Mouse (Mus musculus) CH12.LX (cell line): Measurements from ENCODE around the gene Ciz1. TPM values are rescaled to one million over a fixed set of nuclear protein-coding genes. Genes with fewer than 3 reads are reported as not detected.

Source experiments
- DNase-seq: peaks from one replicate; pipeline ENCODE4 v3.0.0-alpha.2; 2013; ENCODE audit errors: extremely low read depth
- H3K27ac ChIP-seq: 2 replicates; pipeline ENCODE4 v1.5.1; 2012; ENCODE audit warnings: low read depth, mild to moderate bottlenecking, control low read depth, moderate library complexity; ENCODE audit not compliant: insufficient read depth
- H3K27me3 ChIP-seq: replicated peaks from 2 replicates; pipeline ENCODE3; 2012; ENCODE audit warnings: inconsistent platforms
- H3K36me3 ChIP-seq, 2 experiments: replicated peaks in 1 of 2; 2 replicates each; pipeline versions ENCODE3 to v1.6.1; 2012; ENCODE audit warnings: inconsistent platforms in 1 of 2, low read length in 1 of 2, mild to moderate bottlenecking in 1 of 2, mixed read lengths in 1 of 2, moderate library complexity in 1 of 2; ENCODE audit not compliant: control insufficient read depth in 1 of 2, insufficient read depth in 1 of 2
- H3K4me1 ChIP-seq, 2 experiments: 2 replicates each; pipeline ENCODE4 v1.6.1; 2012; ENCODE audit warnings: inconsistent platforms in 1 of 2, moderate library complexity in 1 of 2; ENCODE audit not compliant: insufficient read depth in 2 of 2, control insufficient read depth in 1 of 2
- H3K4me2 ChIP-seq: 2 replicates; pipeline ENCODE4 v1.6.1; 2012; ENCODE audit warnings: low read depth, mild to moderate bottlenecking, control low read depth; ENCODE audit not compliant: poor library complexity, insufficient read depth, severe bottlenecking
- H3K4me3 ChIP-seq, 3 experiments: fragments of 150-350 bp in 1 of 3; sonication (generic) in 1 of 3; replicated peaks in 1 of 3; 2 replicates each; pipeline versions ENCODE3 to v1.5.1; 2011 to 2012; ENCODE audit warnings: low read depth in 2 of 3, low read length in 2 of 3, mild to moderate bottlenecking in 2 of 3, moderate library complexity in 2 of 3, control low read depth in 1 of 3, improper control_type of control experiment in 1 of 3, inconsistent platforms in 1 of 3, mixed read lengths in 1 of 3; ENCODE audit not compliant: poor library complexity in 1 of 3
- H3K79me2 ChIP-seq: replicated peaks from 2 replicates; pipeline ENCODE4 v1.6.1; 2012; ENCODE audit warnings: mild to moderate bottlenecking, moderate library complexity; ENCODE audit not compliant: control insufficient read depth, poor library complexity, insufficient read depth, severe bottlenecking; ENCODE audit errors: extremely low read depth
- H3K9ac ChIP-seq: 2 replicates; pipeline ENCODE4 v1.6.1; 2012; ENCODE audit warnings: low read depth, mild to moderate bottlenecking, control low read depth, moderate library complexity; ENCODE audit not compliant: insufficient read depth
- H3K9me3 ChIP-seq: replicated peaks from 2 replicates; pipeline ENCODE3; 2012; ENCODE audit warnings: low read length, inconsistent platforms, mixed read lengths
- BHLHE40 ChIP-seq: IDR thresholded peaks from 2 replicates; pipeline ENCODE4 v1.6.1; 2011; ENCODE audit warnings: mild to moderate bottlenecking, low read depth, low read length, improper control_type of control experiment
- CTCF ChIP-seq, 2 experiments: IDR thresholded peaks in 1 of 2; conservative IDR thresholded peaks in 1 of 2; 2 replicates each; pipeline ENCODE4 v1.5.1; 2011 to 2012; ENCODE audit warnings: low read depth in 2 of 2, low read length in 2 of 2, improper control_type of control experiment in 1 of 2, inconsistent platforms in 1 of 2, mild to moderate bottlenecking in 1 of 2, moderate library complexity in 1 of 2
- E2F4 ChIP-seq: IDR thresholded peaks from 2 replicates; pipeline ENCODE4 v1.6.1; 2011; ENCODE audit warnings: low read depth, low read length, improper control_type of control experiment; ENCODE audit not compliant: insufficient replicate concordance
- ELF1 ChIP-seq: IDR thresholded peaks from 2 replicates; pipeline ENCODE4 v1.6.1; 2014; ENCODE audit warnings: low read depth, mild to moderate bottlenecking, inconsistent platforms, low read length, improper control_type of control experiment
- EP300 ChIP-seq: IDR thresholded peaks from 2 replicates; pipeline ENCODE4 v1.6.1; 2011; ENCODE audit warnings: low read length, improper control_type of control experiment
- ETS1 ChIP-seq: conservative IDR thresholded peaks from 2 replicates; pipeline ENCODE4 v1.6.1; 2012; ENCODE audit warnings: low read depth, mild to moderate bottlenecking, inconsistent platforms, low read length, improper control_type of control experiment, moderate library complexity
- HCFC1 ChIP-seq: IDR thresholded peaks from 2 replicates; pipeline ENCODE4 v1.6.1; 2012; ENCODE audit warnings: low read depth, mild to moderate bottlenecking, inconsistent platforms, low read length, improper control_type of control experiment
- IRF4 ChIP-seq: IDR thresholded peaks from 2 replicates; pipeline ENCODE4 v1.6.1; 2014; ENCODE audit warnings: low read depth, mild to moderate bottlenecking, inconsistent platforms, low read length, improper control_type of control experiment
- JUN ChIP-seq: IDR thresholded peaks from 2 replicates; pipeline ENCODE4 v1.6.1; 2011; ENCODE audit warnings: low read depth, mild to moderate bottlenecking, low read length, improper control_type of control experiment, moderate library complexity; ENCODE audit not compliant: insufficient read depth
- KAT2A ChIP-seq: IDR thresholded peaks from 2 replicates; pipeline ENCODE4 v1.6.1; 2012; ENCODE audit warnings: low read length, improper control_type of control experiment, inconsistent platforms; ENCODE audit not compliant: insufficient replicate concordance
- MAFK ChIP-seq: IDR thresholded peaks from 2 replicates; pipeline ENCODE4 v1.6.1; 2011; ENCODE audit warnings: low read length, improper control_type of control experiment; ENCODE audit not compliant: insufficient replicate concordance
- MAZ ChIP-seq: IDR thresholded peaks from 2 replicates; pipeline ENCODE4 v1.6.1; 2012; ENCODE audit warnings: low read depth, mild to moderate bottlenecking, inconsistent platforms, low read length, improper control_type of control experiment, moderate library complexity
- MEF2A ChIP-seq: IDR thresholded peaks from 2 replicates; pipeline ENCODE4 v1.6.1; 2014; ENCODE audit warnings: low read depth, mild to moderate bottlenecking, inconsistent platforms, low read length, improper control_type of control experiment, borderline replicate concordance
- MXI1 ChIP-seq: IDR thresholded peaks from 2 replicates; pipeline ENCODE4 v1.6.1; 2011; ENCODE audit warnings: mild to moderate bottlenecking, low read depth, low read length, improper control_type of control experiment
- MYC ChIP-seq: IDR thresholded peaks from 2 replicates; pipeline ENCODE4 v1.6.1; 2011; ENCODE audit warnings: low read depth, mild to moderate bottlenecking, improper control_type of control experiment, low read length
- NRF1 ChIP-seq: IDR thresholded peaks from 2 replicates; pipeline ENCODE4 v1.6.1; 2014; ENCODE audit warnings: low read depth, mild to moderate bottlenecking, inconsistent platforms, low read length, improper control_type of control experiment, moderate library complexity
- POLR2A ChIP-seq: IDR thresholded peaks from 2 replicates; pipeline ENCODE4 v1.6.1; 2011; ENCODE audit warnings: low read depth, mild to moderate bottlenecking, improper control_type of control experiment, low read length
- RCOR1 ChIP-seq: conservative IDR thresholded peaks from 2 replicates; pipeline ENCODE4 v1.6.1; 2012; ENCODE audit warnings: low read depth, mild to moderate bottlenecking, inconsistent platforms, low read length, improper control_type of control experiment
- TCF12 ChIP-seq: IDR thresholded peaks from 2 replicates; pipeline ENCODE4 v1.6.1; 2014; ENCODE audit warnings: low read depth, mild to moderate bottlenecking, inconsistent platforms, low read length, improper control_type of control experiment
- UBTF ChIP-seq: IDR thresholded peaks from 2 replicates; pipeline ENCODE4 v1.6.1; 2012; ENCODE audit warnings: low read depth, mild to moderate bottlenecking, inconsistent platforms, low read length, improper control_type of control experiment, moderate library complexity
- USF1 ChIP-seq: IDR thresholded peaks from 2 replicates; pipeline ENCODE4 v1.6.1; 2014; ENCODE audit warnings: low read depth, mild to moderate bottlenecking, inconsistent platforms, low read length, improper control_type of control experiment
- ZKSCAN1 ChIP-seq: IDR thresholded peaks from 2 replicates; pipeline ENCODE4 v1.6.1; 2012; ENCODE audit warnings: low read depth, inconsistent platforms, low read length, improper control_type of control experiment, borderline replicate concordance
- ZNF384 ChIP-seq: IDR thresholded peaks from 2 replicates; pipeline ENCODE4 v1.6.1; 2012; ENCODE audit warnings: low read depth, low read length, improper control_type of control experiment, inconsistent platforms
- dilution Hi-C: fragments of 300-500 bp; cut with MboI; formaldehyde crosslinking; loops from 2 replicates; pipeline ENCODE4 v1.14.3; 2020; ENCODE audit warnings: low sequenced_read_pairs; ENCODE audit not compliant: extremely low pct_unique_long_range_greater_than_20kb, extremely low pct_ligation_motif_present
- in situ Hi-C: fragments of 300-500 bp; cut with MboI; formaldehyde crosslinking; loops from 3 replicates; pipeline ENCODE4 v1.14.3; 2019; ENCODE audit warnings: low sequenced_read_pairs, low pct_ligation_motif_present, low pct_unique_long_range_greater_than_20kb, mixed read lengths
- polyA plus RNA-seq: library from polyadenylated mRNA; unstranded; fragments of >175 nt; gene quantifications from 2 replicates; pipeline ENCODE4 v1.2.1, GENCODE M21; 2012; ENCODE audit warnings: low read depth; ENCODE audit not compliant: insufficient read length
- total RNA-seq, 2 experiments: library from RNA; depleted of rRNA; stranded (reverse); fragments of 300-350 nt in 1 of 2; fragments of >200 nt in 1 of 2; gene quantifications; 2 replicates each; pipeline ENCODE4 v1.2.3; 2012 to 2014

Gene Ciz1
- total and polyA plus RNA-seq, 3 experiments = 8.1 to 47.3 (median 20.4) TPM

DNA sequence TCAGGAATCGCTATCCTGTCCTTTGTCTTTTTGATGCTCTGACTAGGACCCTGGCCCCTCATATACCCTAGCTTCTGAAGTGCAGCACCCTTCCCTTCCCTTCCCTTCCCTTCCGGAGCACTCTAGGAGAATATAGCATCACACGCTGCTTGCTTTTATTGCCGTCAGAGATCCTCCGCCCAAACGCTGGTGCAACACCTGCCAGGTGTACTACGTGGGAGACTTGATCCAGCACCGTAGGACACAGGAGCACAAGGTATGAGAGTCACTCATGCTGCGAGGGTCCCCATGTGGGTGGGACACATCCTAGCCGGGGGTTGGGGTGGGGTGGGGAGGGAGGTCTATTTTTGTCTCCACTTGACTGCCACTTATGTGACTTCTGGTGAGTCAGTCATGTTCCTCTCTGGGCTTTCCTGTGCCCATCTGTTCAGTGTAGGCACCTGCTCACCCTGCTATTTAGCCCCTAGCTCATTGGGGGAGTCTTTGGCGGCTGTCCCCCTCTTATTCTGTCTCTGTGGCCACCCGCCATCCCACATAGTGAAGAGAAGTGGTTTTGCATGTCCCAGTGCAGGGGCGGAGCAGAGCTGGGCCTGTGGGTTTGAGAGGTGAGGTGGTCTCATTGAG is 23.3 kb downstream of the Ciz1 start:
- TF ChIP-seq TCF12 = no peak
- TF ChIP-seq ELF1 = no peak
- no peak for TF ChIP-seq USF1
- TF ChIP-seq IRF4 = no peak
- no peak for TF ChIP-seq ZNF384
- TF ChIP-seq JUN = no peak
- TF ChIP-seq POLR2A = no peak
- TF ChIP-seq BHLHE40 = no peak
- no peak for TF ChIP-seq ZKSCAN1
- Histone ChIP-seq H3K4me2 (no peak overlapping the region), H3K79me2 (no peaks in the 10 kb centered on the region), H3K9ac (no peak overlapping the region), H3K36me3 (peaks cover 79 to 92% of the 10 kb centered on the region in 2 experiments), H3K27me3 (no peaks in the 10 kb centered on the region), H3K4me3 (no peak overlapping the region), H3K9me3 (no peaks in the 10 kb centered on the region), H3K27ac (no peak overlapping the region), H3K4me1 (peaks cover under 1% of the 10 kb centered on the region in 2 experiments; a peak in 1 of 4 replicates)
- no peak for DNase-seq
- in situ Hi-C loops = no loop called here
- dilution Hi-C loops = no loop called here

GRCm38 (mm10) chr2:32376963-32377362 is 24.8 kb downstream of the Ciz1 start:
- DNase-seq = no peak
- peaks cover under 1% of the 10 kb centered on the region for H3K27me3 ChIP-seq
- H3K36me3 ChIP-seq = peaks cover 65 to 79% of the 10 kb centered on the region in 2 experiments
- H3K4me3 ChIP-seq = no peak overlapping the region
- no peak overlapping the region for H3K9ac ChIP-seq
- TF ChIP-seq CTCF (conservative IDR thresholded peaks at IDR 0.05 in 1 of 2, IDR thresholded peaks at IDR 0.05 in 1 of 2; ENCODE audit: low read depth in 2 of 2, low read length in 2 of 2) (no peak), NRF1 (no peak), USF1 (no peak), POLR2A (no peak), ETS1 (no peak), HCFC1 (no peak), RCOR1 (no peak), MYC (no peak), E2F4 (no peak), IRF4 (no peak), UBTF (no peak), EP300 (no peak), JUN (no peak), KAT2A (no peak), MAZ (no peak), MAFK (no peak), MEF2A (no peak), MXI1 (no peak)
- peaks cover 2 to 10% of the 10 kb centered on the region in 2 experiments for H3K4me1 ChIP-seq
- no peak overlapping the region for H3K4me2 ChIP-seq
- in situ Hi-C loops = no loop called here
- H3K9me3 ChIP-seq = no peaks in the 10 kb centered on the region
- H3K79me2 ChIP-seq = no peaks in the 10 kb centered on the region
- H3K27ac ChIP-seq = no peak overlapping the region
- dilution Hi-C loops = no loop called here
